Mouse (Mus musculus): Measurements from ENCODE around the gene Trmu.

Gene Trmu

GRCm38 (mm10) chr15:85878848-85879497 is at the start of gene Trmu:
Gene Trmu, plus strand, starts transcription at chr15:85879312.
- under 1% methylated on average over 50 of the region's 50 CpGs for WGBS

GRCm38 (mm10) chr15:85829470-85829869 is 49.6 kb upstream of the Trmu start:
- 72% methylated on average over 5 of the region's 5 CpGs for whole genome bisulfite sequencing

- under 1% methylated on average over 27 of the region's 27 CpGs for WGBS
These were observed 47.0 kb upstream of the Trmu start, which contains the start of gene Ttc38 for GRCm38 (mm10) chr15:85831954-85832590. Gene Ttc38, plus strand, starts transcription at chr15:85832306.

- 55% methylated on average over 8 of the region's 8 CpGs for WGBS
These were observed 46.5 kb upstream of the Trmu start for GRCm38 (mm10) chr15:85832599-85832998.

GRCm38 (mm10) chr15:85835335-85835734 is 43.8 kb upstream of the Trmu start:
- WGBS = 66% methylated on average over 3 of the region's 3 CpGs

GRCm38 (mm10) chr15:85836887-85837286 is 42.2 kb upstream of the Trmu start:
- 97% methylated on average over 5 of the region's 5 CpGs for WGBS

- 56% methylated on average over 6 of the region's 6 CpGs for WGBS
These were observed 38.1 kb upstream of the Trmu start for GRCm38 (mm10) chr15:85840983-85841382.

GRCm38 (mm10) chr15:85841796-85842360 is 37.2 kb upstream of the Trmu start:
- WGBS = 93% methylated on average over 5 of the region's 5 CpGs

- WGBS = 80% methylated on average over 12 of the region's 12 CpGs
These were observed 27.3 kb upstream of the Trmu start for GRCm38 (mm10) chr15:85851656-85852392.

- 5% methylated on average over 15 of the region's 15 CpGs for WGBS
These were observed 20.1 kb upstream of the Trmu start for GRCm38 (mm10) chr15:85858980-85859489.

- under 1% methylated on average over 42 of the region's 42 CpGs for WGBS
These were observed 19.6 kb upstream of the Trmu start, which contains the start of gene Gtse1 for GRCm38 (mm10) chr15:85859490-85860031. Gene Gtse1, plus strand, starts transcription at chr15:85859745.

- WGBS = 89% methylated on average over 7 of the region's 7 CpGs
These were observed 13.2 kb upstream of the Trmu start for GRCm38 (mm10) chr15:85865913-85866312.

- 36% methylated on average over 6 of the region's 6 CpGs for WGBS
These were observed 11.4 kb upstream of the Trmu start for GRCm38 (mm10) chr15:85867696-85868095.

- 95% methylated on average over 7 of the region's 7 CpGs for WGBS
These were observed 1.8 kb upstream of the Trmu start for GRCm38 (mm10) chr15:85877336-85877735.

- under 1% methylated on average over 18 of the region's 18 CpGs for WGBS
These were observed 385 bp downstream of the Trmu start for GRCm38 (mm10) chr15:85879498-85879895.

GRCm38 (mm10) chr15:85885606-85886005 is 6.5 kb downstream of the Trmu start:
- whole genome bisulfite sequencing = 94% methylated on average over 5 of the region's 5 CpGs

- WGBS = 95% methylated on average over 4 of the region's 4 CpGs
These were observed 10.1 kb downstream of the Trmu start for GRCm38 (mm10) chr15:85889235-85889634.

- 51% methylated on average over 10 of the region's 10 CpGs for WGBS
These were observed 12.9 kb downstream of the Trmu start for GRCm38 (mm10) chr15:85891971-85892370.

- 62% methylated on average over 13 of the region's 13 CpGs for WGBS
These were observed 13.5 kb downstream of the Trmu start for GRCm38 (mm10) chr15:85892498-85893118.

GRCm38 (mm10) chr15:85893871-85894270 is 14.8 kb downstream of the Trmu start:
- 89% methylated on average over 7 of the region's 7 CpGs for WGBS

- whole genome bisulfite sequencing = 21% methylated on average over 8 of the region's 8 CpGs
These were observed 17.2 kb downstream of the Trmu start for GRCm38 (mm10) chr15:85896284-85896683.

All from cerebral cortex, adult 2 months (tissue).